Mouse (Mus musculus) liver, adult 2 months (tissue): Measurements from ENCODE around the gene Cplx3.

Source experiments
- CTCF ChIP-seq: fragments of 200-500 bp; IDR thresholded peaks from 2 replicates; pipeline ENCODE4 v1.5.1; 2011; ENCODE audit warnings: low read depth, low read length, control low read depth
- POLR2A ChIP-seq: fragments of 200-500 bp; IDR thresholded peaks from 2 replicates; pipeline ENCODE4 v1.6.1; 2011; ENCODE audit warnings: low read length, control low read depth; ENCODE audit not compliant: insufficient read depth; ENCODE audit errors: extremely low read depth

- no peak for TF ChIP-seq POLR2A
- no peak for TF ChIP-seq CTCF
Measured at GRCm38 (mm10) chr9:57625674-57626500, 19.8 kb upstream of the Cplx3 start.
